Mouse (Mus musculus) C3H10T1/2 (cell line): Measurements from ENCODE around the gene Rcn2. TPM values are rescaled to one million over a fixed set of nuclear protein-coding genes. Genes with fewer than 3 reads are reported as not detected.

Experiments
- polyA plus RNA-seq, 2 experiments: library from polyadenylated mRNA; unstranded; fragments of >200 nt; fragmentation: generic; extraction: Trizol; gene quantifications; one replicate each; pipeline ENCODE4 v1.2.1; 2012; ENCODE audit warnings: missing spikeins in 2 of 2

Gene Rcn2
- 10 to 100 TPM in 1 of 2 experiments, 1 to 10 TPM in 1; 4.2 to 57.1 TPM for polyA plus RNA-seq

DNA sequence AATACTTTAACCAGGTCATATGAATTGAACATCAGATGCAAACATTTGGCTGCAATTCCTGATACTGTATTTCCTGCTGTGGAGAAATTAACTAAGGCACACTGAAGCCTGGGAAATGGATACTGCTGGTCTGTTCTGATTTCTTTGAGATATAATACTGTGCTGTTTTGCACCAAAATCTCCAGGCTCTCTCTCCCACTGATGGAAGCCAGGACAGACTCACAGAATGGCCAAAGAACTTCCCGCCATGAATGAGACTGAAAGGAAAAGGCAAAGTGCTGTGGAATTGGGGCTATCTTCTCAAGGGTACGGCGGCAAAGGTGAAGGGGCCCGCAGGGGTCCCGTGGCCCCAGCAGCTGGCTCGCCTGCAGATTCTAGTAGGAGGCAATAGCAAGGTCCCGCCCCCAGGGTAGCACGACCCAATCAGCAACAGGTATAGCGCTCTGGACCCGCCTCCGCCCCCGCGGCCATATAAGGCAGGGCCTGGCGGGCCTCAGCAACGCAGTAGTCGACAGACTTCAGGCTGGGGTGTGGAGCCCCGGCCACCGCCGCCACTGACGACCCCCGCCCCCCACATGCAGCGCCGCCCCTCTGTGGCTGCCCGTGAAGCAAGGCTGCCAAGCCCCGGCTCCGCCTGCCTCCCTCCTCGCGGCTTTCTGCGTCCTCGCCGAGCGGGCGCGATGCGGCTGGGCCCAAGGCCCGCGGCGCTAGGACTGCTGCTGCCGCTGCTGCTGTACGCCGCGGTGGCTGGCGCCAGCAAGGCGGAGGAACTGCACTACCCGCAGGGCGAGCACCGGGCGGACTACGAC, at the start of gene Rcn2:
Gene Rcn2 (plus strand): TSS at position 474 of the 809 bp plus-strand sequence.

DNA sequence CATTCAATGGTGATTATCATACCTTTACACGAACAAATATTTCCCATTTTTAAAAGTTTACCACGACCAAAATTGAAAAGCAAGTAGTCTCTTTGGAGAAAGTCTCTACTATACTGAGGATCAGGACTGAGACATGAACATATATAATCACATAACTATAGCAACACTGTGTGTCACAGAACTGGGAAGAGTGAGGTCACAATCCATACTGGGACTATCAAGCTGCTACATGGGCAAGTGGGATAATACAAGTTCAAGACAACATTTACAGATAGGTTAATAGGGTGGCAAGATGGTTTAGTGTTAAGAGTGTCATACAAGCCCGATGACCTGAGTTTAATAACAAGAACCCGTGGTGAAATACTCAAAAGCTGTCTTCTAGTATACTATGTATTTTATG, 31.2 kb upstream of the Rcn2 start, which contains the start of gene 4930563M21Rik:
Gene 4930563M21Rik (minus strand): TSS at position 101 of the 400 bp plus-strand sequence.

DNA sequence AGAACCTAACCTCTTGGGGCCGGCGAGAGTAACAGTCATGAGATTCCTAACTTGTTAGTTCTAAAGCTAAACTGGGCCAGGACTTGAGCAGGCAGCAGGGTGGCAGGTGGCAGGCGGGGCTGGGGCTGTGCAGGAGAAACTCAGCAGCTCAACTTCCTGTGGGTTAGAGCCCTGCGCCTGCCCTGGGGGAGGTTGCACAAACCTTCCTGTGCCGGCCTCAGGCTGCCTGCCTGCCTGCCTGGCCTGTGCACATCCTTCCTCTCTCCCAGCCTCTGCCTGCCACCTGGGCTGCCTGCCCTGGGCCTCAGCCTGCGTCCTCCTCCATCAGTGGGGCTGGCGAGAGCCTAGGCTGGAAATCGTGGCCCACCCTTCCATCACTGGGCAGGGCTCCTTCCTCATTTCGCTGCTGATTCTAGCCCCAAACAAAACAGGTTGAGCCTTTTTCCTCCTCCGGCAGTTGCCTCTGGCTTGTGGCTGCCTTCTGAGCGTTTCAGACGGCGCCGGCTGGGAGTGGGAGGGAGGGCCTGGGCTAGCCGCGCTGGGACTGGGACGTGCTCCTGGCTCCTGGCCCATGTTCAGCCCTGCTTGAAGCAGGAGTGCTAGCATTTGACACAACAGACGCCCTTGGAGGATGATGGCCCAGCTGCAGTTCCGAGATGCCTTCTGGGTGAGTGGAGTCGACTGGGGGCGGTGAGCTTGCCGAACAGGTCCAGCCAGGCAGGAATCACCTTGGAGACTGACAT, 48.3 kb downstream of the Rcn2 start, which contains the start of gene Pstpip1:
Gene Pstpip1 (plus strand): TSS at position 185 of the 743 bp plus-strand sequence.

Other genes with a start within 250 kb of the Rcn2 start
- 1 to 10 TPM in 1 of 2 experiments, under 1 TPM in 1; 0.15 to 2.2 TPM for gene Scaper, start 103.7 kb upstream of the Rcn2 start, polyA plus RNA-seq
- not detected for gene 4930563M21Rik, start 31.3 kb upstream of the Rcn2 start, polyA plus RNA-seq
- gene Pstpip1, start 48.1 kb downstream of the Rcn2 start, polyA plus RNA-seq: under 1 TPM; 0.25 to 0.31 TPM
- 100 to 1,000 TPM in 1 of 2 experiments, 10 to 100 TPM in 1; 11.7 to 158 TPM for gene Tspan3, start 123.6 kb downstream of the Rcn2 start, polyA plus RNA-seq